Mouse (Mus musculus): ENCODE measurements around the gene Tmem270. TPM values are rescaled to one million over a fixed set of nuclear protein-coding genes. Genes with fewer than 3 reads are reported as not detected.

Tmem270 gene
- total RNA-seq, 2 experiments from 2014 or later = not detected

DNA sequence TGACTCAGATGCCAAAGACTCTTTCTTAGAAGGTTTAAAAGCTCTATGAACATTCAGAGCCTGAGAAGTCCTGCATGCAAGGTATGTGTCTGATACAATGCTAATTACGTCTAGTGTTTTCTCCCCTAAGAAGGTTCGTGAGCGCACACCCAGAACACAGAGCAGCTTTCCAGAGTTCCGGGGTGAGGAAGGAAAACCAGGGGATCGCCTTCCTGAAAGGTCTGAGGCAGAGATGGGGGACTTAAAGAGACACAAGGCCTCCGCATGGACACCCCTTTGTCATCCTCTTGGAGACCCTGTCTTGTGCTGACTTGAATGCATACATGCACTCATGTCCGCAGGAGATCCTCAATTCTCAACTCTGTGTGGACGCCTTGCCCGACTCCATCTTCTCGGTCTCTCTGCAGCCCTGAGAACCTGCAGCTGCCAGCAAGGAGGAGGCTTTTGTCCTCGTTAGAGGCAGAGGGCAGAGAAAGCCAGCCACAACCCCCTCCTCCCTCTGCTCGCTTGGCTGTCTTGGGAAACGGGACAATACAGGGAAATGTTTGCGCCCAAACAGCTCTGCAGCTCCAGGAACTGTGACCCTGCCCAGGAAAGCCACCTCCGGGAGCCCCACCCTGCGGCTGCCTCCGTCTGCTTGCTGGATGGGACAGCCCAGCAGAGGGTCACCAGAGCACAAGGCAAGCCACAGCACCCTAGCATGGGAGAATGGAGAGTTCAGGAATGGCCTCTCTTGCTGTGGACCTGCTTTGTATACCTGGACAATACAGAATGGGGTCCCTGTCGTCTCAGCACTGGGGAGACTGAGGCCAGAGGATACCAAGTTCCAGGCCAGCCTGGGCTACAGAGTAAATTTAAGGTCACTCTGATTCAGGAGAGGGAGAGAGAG is 18.8 kb downstream of the Tmem270 start:
- DNase-seq (ENCODE audit: low spot score in 2 of 2) = no peak

DNA sequence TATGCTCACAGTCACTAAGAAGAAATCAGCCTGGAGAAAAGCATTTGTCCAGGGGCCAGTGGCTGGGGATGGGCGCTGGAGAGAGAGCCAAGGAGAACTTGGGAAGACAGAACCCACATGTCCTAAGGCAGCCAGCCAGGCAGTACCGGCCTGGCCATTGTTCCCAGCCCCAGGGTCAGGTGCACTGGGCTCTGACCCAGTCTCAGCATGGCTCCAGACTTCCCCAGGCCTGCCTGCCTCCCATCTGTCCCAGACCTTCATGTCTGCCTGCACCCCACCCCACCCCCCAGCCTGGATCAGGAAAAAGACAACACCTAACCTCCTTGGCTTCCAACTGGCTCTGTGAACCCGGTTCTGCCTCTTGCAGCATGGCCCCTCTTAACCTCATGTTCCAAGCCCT is 23.5 kb downstream of the Tmem270 start:
- DNase-seq (ENCODE audit: low spot score in 2 of 2) = no peak

DNA sequence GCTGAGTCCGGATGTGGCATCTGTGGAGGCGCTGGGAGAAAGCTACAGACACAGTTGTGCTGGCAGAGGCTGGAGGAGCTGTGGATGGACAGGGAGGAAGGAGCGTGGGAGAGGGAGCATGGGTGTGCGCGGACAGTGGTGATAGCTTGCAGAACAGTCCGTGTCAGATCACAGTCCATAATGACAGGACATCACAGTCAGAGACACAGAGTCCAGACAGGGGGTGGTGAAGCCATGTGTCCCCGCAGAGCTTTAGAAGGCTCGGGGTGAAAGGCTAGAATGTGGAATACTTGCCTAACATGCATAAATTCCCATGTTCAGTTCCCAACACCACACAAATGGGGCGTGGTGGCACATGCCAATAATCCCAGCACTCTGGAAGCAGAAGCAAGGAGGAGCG is 29.7 kb downstream of the Tmem270 start:
- DNase-seq (ENCODE audit: low spot score in 2 of 2) = no peak

DNA sequence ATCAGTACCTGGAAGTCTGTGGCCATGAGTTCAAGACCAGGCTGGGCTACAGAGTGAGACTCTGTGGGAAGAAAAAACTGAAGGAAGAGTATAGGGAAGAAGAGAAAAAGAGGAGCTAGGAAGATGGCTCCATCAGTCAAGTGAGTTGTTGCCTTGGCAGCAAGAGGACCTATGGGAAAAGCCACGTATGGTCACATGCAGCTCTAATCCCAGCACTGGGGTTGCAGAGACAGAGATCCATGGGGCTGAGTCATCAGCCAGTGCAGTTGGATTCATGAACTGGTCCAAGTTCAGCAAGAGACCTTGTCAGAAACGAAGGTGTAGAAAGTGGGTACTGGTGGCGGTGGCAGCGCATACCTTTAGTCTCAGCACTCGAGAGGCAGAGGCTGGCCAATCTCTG is 31.3 kb downstream of the Tmem270 start:
- no peak for DNase-seq (ENCODE audit: low spot score in 2 of 2)

DNA sequence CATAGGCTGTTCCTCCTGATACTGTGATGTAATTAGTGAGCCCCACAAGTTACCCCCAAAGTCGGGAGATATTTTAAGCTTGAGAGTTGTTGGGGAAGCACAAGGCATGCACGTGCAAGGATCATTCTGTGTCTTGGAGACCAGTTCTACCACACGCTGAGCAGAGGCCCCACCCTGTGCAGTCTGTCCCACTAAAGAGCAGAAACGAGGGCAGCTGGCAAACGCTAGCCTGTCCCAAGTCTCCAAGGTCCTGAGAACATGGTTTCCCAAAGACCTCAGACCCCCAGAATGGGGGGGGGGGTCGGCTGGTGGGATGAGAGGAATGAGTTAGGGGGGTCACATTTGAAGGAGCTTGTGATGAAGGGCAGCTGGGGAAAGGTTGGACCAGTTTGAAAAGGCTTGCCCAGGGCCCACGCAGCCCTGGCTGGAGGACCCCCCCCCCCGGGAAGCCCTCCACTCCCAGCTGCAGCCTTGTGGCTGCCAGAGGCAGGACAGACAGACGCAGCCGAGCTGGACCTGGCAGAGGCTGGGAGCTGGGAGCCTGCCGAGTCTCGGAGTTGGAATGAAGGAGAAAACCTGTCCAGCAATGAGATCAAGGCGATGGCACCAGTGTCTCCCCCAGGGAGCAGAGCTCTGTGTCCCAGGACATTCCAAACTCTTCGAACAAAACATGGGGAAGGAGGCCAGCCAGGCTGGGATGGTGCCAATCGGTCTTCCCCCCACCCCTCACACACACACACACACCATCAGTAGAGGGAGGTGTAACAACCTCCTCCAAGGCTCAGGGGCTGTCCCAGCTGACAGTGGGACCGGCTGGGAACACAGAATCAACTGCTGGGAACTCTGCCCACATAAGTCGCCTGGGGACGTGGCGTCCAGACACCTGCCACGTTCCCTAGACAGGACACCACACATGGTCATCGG is 32.3 kb downstream of the Tmem270 start:
- no peak for DNase-seq (ENCODE audit: low spot score in 2 of 2)

DNA sequence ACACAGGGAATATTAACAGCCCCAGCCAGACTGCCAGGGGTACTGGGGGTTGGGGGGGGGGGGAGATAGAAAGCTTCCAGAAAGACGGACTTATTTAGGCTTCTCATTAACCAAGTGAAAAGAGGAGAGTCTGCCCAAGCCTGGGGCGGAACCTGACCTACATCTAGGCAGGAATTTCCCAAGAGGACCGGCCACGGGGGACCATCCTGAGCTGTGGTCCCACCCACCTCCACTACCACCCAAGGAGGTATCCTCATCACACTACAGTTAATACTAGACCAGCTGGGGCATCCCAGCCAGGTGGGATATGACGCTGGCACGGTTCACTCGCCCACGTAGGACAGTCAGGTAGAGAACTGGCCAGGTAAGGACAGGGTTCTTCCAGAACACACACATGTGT is 33.5 kb downstream of the Tmem270 start:
- DNase-seq (ENCODE audit: low spot score in 2 of 2) = no peak

DNA sequence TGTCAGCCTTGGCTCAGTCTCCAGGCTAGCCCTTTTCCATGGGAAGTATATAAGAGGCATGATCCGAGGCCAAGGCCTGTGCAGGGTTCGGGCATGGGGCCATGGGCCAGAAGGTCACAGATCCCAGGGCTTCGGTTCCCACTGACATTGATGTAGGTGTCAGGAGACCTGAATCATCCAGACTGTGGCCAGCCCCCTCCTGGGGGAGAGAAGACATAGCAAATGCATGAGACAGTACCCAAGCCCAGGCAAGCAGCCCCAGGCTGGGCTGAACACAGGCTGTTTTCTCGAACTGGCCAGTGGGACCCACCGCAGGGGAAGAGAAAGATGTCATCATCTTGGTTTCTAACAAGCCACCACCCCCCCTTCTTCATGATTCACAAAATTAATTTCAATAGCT is 33.9 kb downstream of the Tmem270 start:
- no peak for DNase-seq (ENCODE audit: low spot score in 2 of 2)

DNA sequence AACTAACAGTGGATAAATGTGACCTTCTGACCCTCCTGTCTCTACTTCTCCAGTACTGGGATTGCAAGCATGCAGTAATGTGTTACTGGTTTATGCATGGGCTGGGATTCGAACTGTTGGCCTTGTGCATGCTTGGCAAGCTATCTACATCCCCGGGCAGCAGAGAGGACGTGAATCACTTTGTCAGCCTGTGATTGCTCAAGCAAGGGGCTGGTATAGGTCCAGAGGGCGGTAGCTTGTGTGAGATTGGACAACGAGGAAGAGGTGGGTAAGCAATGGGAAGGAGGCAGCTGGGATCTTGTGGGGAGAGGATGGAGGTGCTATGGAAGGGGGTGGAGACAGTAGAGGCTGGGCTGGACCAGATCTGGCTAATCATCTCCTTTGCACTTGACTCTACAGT is 38.0 kb downstream of the Tmem270 start:
- DNase-seq (ENCODE audit: low spot score in 2 of 2) = no peak

DNA sequence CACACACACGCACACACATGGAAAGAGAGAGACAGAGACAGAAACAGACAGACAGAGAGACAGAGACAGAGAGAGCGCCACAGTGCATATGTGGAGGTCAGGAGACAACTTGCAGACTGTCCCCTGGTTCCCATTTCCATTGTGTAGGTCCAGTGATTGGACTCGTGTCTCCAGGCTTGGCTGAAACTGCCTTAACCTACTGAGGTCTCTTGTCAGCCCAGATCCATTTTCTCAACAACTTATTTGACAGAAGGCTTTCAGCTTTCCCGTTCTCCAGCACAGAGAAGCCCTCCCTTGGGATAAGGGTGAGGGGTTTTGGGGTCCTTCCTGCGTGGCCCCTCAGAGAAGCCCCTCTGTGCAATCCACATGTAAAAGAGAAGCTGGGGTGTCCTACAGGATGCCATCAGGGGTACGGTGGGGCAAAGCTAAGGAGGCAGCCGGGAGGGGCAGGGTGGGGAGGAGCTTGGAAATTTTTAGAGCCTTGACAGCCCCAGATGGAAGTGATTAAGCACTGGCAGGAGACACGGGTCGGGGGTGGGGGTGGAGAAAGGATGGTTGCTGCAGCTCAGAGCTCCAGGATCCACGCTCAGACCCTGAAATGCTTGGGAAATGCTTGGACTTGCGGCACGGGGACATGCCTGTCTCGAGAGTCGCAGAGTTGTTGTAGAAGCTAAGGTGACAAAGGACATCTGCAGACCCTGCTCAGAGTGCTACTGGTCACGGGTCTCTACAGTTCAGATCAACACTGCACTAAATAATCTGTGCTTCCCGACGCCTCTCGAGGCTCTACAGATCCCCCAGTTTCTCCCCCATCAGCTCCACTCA is 39.0 kb downstream of the Tmem270 start:
- no peak for DNase-seq (ENCODE audit: low spot score in 2 of 2)

DNA sequence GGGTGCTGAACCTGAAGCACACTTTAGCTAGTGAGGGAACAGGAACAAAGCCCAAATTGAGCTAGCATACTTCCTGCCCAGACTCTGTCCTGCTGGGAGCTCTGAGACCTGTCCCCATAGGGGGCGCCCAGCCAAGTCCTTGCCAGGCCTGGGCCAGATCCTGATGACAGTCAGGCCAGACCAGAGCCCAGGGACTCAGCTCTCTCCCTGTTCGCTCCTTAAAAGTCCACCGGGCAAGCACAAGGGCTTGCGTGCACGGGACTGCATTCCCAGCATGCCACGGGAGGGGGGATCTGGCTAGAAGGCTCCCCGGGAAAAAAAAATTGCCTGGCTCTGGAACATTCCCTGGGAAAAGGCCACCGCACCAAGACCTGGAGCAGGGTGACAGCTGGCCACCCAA is 41.4 kb downstream of the Tmem270 start:
- no peak for DNase-seq (ENCODE audit: low spot score in 2 of 2)

DNA sequence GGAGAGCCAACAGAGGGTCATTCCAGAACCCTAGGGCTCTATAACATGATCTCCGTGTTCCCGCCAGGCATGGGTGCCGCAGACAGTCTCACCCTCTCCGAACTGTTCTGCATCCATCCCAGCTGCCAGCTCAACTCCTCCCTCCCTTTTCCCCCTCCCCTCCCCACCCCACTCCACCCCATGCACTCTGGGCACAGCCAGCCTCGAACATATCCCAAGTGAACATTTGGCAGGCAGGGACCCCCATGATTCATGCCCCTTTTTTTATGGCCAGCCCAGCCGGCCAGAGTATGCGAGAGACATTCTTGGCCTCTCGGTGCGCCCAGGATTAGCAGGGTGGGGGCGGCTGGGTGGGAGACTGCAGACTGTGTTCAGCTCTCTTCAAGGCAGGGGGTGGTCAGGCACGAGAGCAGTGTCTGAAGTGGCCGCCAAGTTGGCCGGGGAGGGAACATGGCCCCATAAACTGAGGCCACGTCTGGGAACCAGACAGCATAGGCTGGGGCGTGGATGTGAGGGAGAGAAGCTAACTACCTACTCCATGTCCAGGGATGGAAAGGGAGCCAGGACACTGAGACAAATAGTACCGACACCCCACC is 44.5 kb downstream of the Tmem270 start:
- DNase-seq (ENCODE audit: low spot score in 2 of 2) = no peak

DNA sequence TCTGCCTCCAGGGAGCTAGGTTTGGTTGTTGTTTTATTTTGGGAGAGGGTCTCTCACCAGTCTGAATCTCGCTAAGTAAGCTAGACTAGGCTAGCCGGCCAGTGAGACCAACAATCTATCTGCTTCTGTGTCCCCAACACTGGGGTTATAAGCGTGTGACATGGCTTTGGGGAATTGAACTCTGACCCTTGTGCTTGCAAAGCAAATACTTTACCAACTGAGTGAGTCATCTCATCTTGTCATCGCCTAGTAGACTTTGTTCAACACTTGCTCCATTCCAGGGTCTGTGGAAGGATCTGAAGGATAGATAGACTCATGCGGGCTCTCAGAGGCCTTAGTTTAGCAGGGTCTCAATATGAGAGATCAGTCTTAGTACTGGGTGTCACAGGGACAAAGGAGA is 47.3 kb downstream of the Tmem270 start:
- DNase-seq (ENCODE audit: low spot score in 2 of 2) = no peak

DNA sequence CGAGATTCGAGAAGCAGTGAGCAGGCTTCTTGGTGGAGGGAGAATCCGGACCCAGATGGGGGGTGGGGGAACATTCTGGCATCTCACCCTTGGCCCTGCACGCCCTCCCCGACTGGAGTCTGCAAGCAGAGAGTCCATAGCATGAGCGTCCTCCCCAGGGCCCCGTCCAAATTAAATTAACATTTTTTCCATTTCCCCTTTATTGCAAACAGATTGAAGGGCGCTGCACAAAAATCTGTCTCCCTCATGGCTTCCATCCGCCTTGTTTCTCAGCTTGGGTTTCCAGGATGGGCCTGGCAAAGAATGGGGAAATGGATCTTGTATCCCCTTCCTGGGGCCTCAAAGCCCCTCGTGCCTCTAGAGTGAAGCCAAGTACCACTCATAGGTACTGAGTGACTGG is 48.2 kb downstream of the Tmem270 start:
- DNase-seq (ENCODE audit: low spot score in 2 of 2) = no peak

DNA sequence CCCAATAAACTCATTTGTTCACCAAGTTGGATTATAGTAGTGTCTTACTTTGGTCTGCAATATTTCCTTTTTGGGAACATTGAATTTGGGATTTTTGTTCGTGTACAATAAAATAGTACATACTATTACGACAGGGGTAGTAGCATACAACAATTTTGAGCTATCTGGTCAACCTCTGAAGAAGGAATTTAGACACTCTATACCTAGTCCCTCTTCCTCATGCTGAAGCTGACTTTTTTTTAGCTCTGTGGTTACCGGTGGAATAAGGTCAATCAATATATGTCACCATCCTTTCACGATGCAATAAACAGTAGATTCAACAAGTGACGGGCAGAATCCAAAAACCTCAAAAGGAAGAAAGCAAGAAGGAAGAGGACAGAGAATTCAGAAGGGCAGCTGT is 53.7 kb downstream of the Tmem270 start:
- no peak for DNase-seq (ENCODE audit: low spot score in 2 of 2)

Other genes with a start within 250 kb of the Tmem270 start
- gene Limk1, start 218.1 kb downstream of the Tmem270 start, total RNA-seq (2021) = 10 to 100 TPM; 39.9 to 44.8 TPM
- 1 to 10 TPM; 7.1 to 8.2 TPM for gene Eln, start 159.4 kb downstream of the Tmem270 start, total RNA-seq (2021)
- gene Cldn13, start 8.8 kb upstream of the Tmem270 start, total RNA-seq (2021) = not detected
- 1 to 10 TPM; 7.5 to 8.6 TPM for gene Mettl27, start 25.6 kb upstream of the Tmem270 start, total RNA-seq (2021)
- not detected for gene Cldn4, start 40.2 kb upstream of the Tmem270 start, total RNA-seq (2021)
- 1 to 10 TPM in 1 of 2 experiments, under 1 TPM in 1; 0.43 to 1.6 TPM for gene Cldn3, start 79.5 kb upstream of the Tmem270 start, total RNA-seq (2021)
- 10 to 100 TPM; 27.8 to 29.5 TPM for gene Abhd11, start 102.4 kb upstream of the Tmem270 start, total RNA-seq (2021)
- gene Stx1a, start 116.7 kb upstream of the Tmem270 start, total RNA-seq (2021) = 10 to 100 TPM; 91.5 to 97.8 TPM
- 10 to 100 TPM; 40.1 to 43.4 TPM for gene Dnajc30, start 157.5 kb upstream of the Tmem270 start, total RNA-seq (2021)
- 10 to 100 TPM; 49.0 to 57.9 TPM for gene Bud23, start 158.2 kb upstream of the Tmem270 start, total RNA-seq (2021)
- gene Vps37d, start 171.5 kb upstream of the Tmem270 start, total RNA-seq (2021) = 10 to 100 TPM; 33.3 to 35.3 TPM
- 1 to 10 TPM; 4.7 to 4.9 TPM for gene Mlxipl, start 183.2 kb upstream of the Tmem270 start, total RNA-seq (2021)
- gene Tbl2, start 242.9 kb upstream of the Tmem270 start, total RNA-seq (2021) = 10 to 100 TPM; 30.4 to 31.5 TPM

All from layer of hippocampus, adult 18-20 months (tissue).